Mouse (Mus musculus) ES-E14 (cell line): ENCODE results near the gene Pold4. TPM values are rescaled to one million over a fixed set of nuclear protein-coding genes. Genes with fewer than 3 reads are reported as not detected.

Source experiments
- DNase-seq: peaks from one replicate; pipeline ENCODE4 v3.0.0-alpha.2; 2013; ENCODE audit warnings: low read depth, low spot score
- H3K27ac ChIP-seq: 2 replicates; pipeline ENCODE4 v1.5.1; 2012; ENCODE audit warnings: low read depth, mild to moderate bottlenecking, low read length, moderate library complexity, mixed read lengths; ENCODE audit not compliant: poor library complexity, insufficient read depth, severe bottlenecking
- H3K36me3 ChIP-seq: 2 replicates; pipeline ENCODE4 v1.6.1; 2012; ENCODE audit warnings: mild to moderate bottlenecking, low read length, moderate library complexity, mixed read lengths; ENCODE audit not compliant: control insufficient read depth, poor library complexity, insufficient read depth, severe bottlenecking
- H3K4me1 ChIP-seq, 2 experiments: fragments of 150-350 bp in 1 of 2; sonication (generic) in 1 of 2; 2 replicates each; pipeline ENCODE4 v1.6.1; 2012; ENCODE audit warnings: low read length in 2 of 2, mild to moderate bottlenecking in 1 of 2, mixed read lengths in 1 of 2; ENCODE audit not compliant: control insufficient read depth in 2 of 2, insufficient read depth in 2 of 2, poor library complexity in 1 of 2
- H3K4me3 ChIP-seq, 2 experiments: fragments of 150-350 bp in 1 of 2; sonication (generic) in 1 of 2; 2 replicates each; pipeline ENCODE4 v1.5.1; 2012; ENCODE audit warnings: low read length in 2 of 2, low read depth in 1 of 2, mild to moderate bottlenecking in 1 of 2, mixed read lengths in 1 of 2; ENCODE audit not compliant: insufficient read depth in 1 of 2, poor library complexity in 1 of 2, severe bottlenecking in 1 of 2
- H3K9ac ChIP-seq: 2 replicates; pipeline ENCODE4 v1.6.1; 2012; ENCODE audit warnings: low read depth, mild to moderate bottlenecking, low read length, mixed read lengths; ENCODE audit not compliant: poor library complexity, insufficient read depth, severe bottlenecking
- H3K9me3 ChIP-seq: fragments of 150-350 bp; sonication (generic); 2 replicates; pipeline ENCODE4 v1.6.1; 2012; ENCODE audit warnings: low read depth, mild to moderate bottlenecking, low read length; ENCODE audit not compliant: control insufficient read depth, insufficient read depth
- CHD2 ChIP-seq: IDR thresholded peaks from 2 replicates; pipeline ENCODE4 v1.6.1; 2014; ENCODE audit warnings: mild to moderate bottlenecking, low read depth, low read length, inconsistent platforms
- HCFC1 ChIP-seq: IDR thresholded peaks from 2 replicates; pipeline ENCODE4 v1.6.1; 2012; ENCODE audit warnings: low read length, inconsistent platforms, borderline replicate concordance; ENCODE audit not compliant: insufficient read depth
- MAFK ChIP-seq: IDR thresholded peaks from 2 replicates; pipeline ENCODE4 v1.6.1; 2014; ENCODE audit warnings: mild to moderate bottlenecking, low read depth, low read length, inconsistent platforms; ENCODE audit not compliant: insufficient read depth
- ZC3H11A ChIP-seq: IDR thresholded peaks from 2 replicates; pipeline ENCODE4 v1.6.1; 2012; ENCODE audit warnings: low read depth, mild to moderate bottlenecking, inconsistent platforms, low read length, borderline replicate concordance
- ZNF384 ChIP-seq: IDR thresholded peaks from 2 replicates; pipeline ENCODE4 v1.6.1; 2012; ENCODE audit warnings: low read depth, low read length, inconsistent platforms
- in situ Hi-C, 2 experiments: fragments of 600-800 bp; cut with MboI; formaldehyde crosslinking; loops; one replicate each; pipeline ENCODE4 v1.15.1; 2025; ENCODE audit warnings: low sequenced_read_pairs in 2 of 2, inconsistent platforms in 1 of 2; ENCODE audit not compliant: unreplicated experiment in 2 of 2
- total RNA-seq: library from RNA; depleted of rRNA; stranded (reverse); fragments of 300-350 nt; gene quantifications from 2 replicates; pipeline ENCODE4 v1.2.3, GENCODE M21; 2012

Pold4 gene
- total RNA-seq, 1 experiment = 8.7 TPM

- Histone ChIP-seq H3K9ac (no peak overlapping the region), H3K36me3 (no peaks in the 10 kb centered on the region), H3K27ac (no peak overlapping the region), H3K4me3 (peak overlapping the region; percentile 67 to 84; a peak in 3 of 4 replicates), H3K4me1 (peaks cover 2 to 16% of the 10 kb centered on the region in 2 experiments; a peak in 3 of 4 replicates), H3K9me3 (no peaks in the 10 kb centered on the region)
- no peak for DNase-seq
- in situ Hi-C loops = no loop called here
- TF ChIP-seq ZNF384 (no peak), MAFK (no peak), ZC3H11A (no peak), HCFC1 (no peak), CHD2 (no peak)
Measured at GRCm38 (mm10) chr19:4215451-4215840, 16.3 kb upstream of the Pold4 start.

GRCm38 (mm10) chr19:4216041-4216685, 15.5 kb upstream of the Pold4 start:
- H3K9me3 ChIP-seq = no peaks in the 10 kb centered on the region
- no peaks in the 10 kb centered on the region for H3K36me3 ChIP-seq
- in situ Hi-C loops = no loop called here
- H3K4me3 ChIP-seq = no peak overlapping the region
- no peak overlapping the region for H3K9ac ChIP-seq
- DNase-seq = no peak
- H3K27ac ChIP-seq = no peak overlapping the region
- peaks cover 2 to 22% of the 10 kb centered on the region in 2 experiments; a peak in 3 of 4 replicates for H3K4me1 ChIP-seq
- TF ChIP-seq HCFC1 (no peak), ZNF384 (no peak), MAFK (no peak)

GRCm38 (mm10) chr19:4217140-4217539, 14.6 kb upstream of the Pold4 start:
- H3K4me1 ChIP-seq = peaks cover 2 to 16% of the 10 kb centered on the region in 2 experiments; a peak in 3 of 4 replicates
- no peaks in the 10 kb centered on the region for H3K36me3 ChIP-seq
- H3K9ac ChIP-seq = no peak overlapping the region
- no peak for DNase-seq
- H3K4me3 ChIP-seq = no peak overlapping the region
- in situ Hi-C loops = no loop called here
- no peak overlapping the region for H3K27ac ChIP-seq
- TF ChIP-seq HCFC1 = no peak
- no peak for TF ChIP-seq MAFK
- no peak for TF ChIP-seq ZNF384
- TF ChIP-seq ZC3H11A = no peak
- no peak for TF ChIP-seq CHD2
- no peaks in the 10 kb centered on the region for H3K9me3 ChIP-seq

GRCm38 (mm10) chr19:4217855-4218254, 13.8 kb upstream of the Pold4 start:
- Histone ChIP-seq H3K4me1 (peaks cover 2 to 14% of the 10 kb centered on the region in 2 experiments; a peak in 3 of 4 replicates), H3K9ac (no peak overlapping the region), H3K27ac (no peak overlapping the region), H3K9me3 (no peaks in the 10 kb centered on the region), H3K36me3 (no peaks in the 10 kb centered on the region), H3K4me3 (no peak overlapping the region)
- DNase-seq = no peak
- TF ChIP-seq CHD2 (no peak), HCFC1 (no peak)
- in situ Hi-C loops = no loop called here

GRCm38 (mm10) chr19:4218293-4218692, 13.4 kb upstream of the Pold4 start:
- Histone ChIP-seq H3K36me3 (no peaks in the 10 kb centered on the region), H3K27ac (no peak overlapping the region), H3K4me1 (peaks cover 0 to 11% of the 10 kb centered on the region in 2 experiments; a peak in 3 of 4 replicates), H3K9ac (no peak overlapping the region), H3K9me3 (no peaks in the 10 kb centered on the region), H3K4me3 (no peak overlapping the region)
- DNase-seq = no peak
- in situ Hi-C loops = no loop called here
- TF ChIP-seq HCFC1 (no peak), MAFK (no peak), CHD2 (no peak), ZNF384 (no peak), ZC3H11A (no peak)
